Mouse (Mus musculus) heart, embryonic 16.5 days (tissue): ENCODE results near the gene Il10ra. TPM values are rescaled to one million over a fixed set of nuclear protein-coding genes. Genes with fewer than 3 reads are reported as not detected.

Experiments
- microRNA-seq: library from miRNA; unstranded; fragments of <30 nt; microRNA quantifications from one replicate; pipeline ENCODE4, GENCODE M21; 2017
- polyA plus RNA-seq: library from polyadenylated mRNA; unstranded; fragments of >200 nt; fragmentation: Nextera tagmentation; extraction: Ambion mirVana; gene quantifications from 2 replicates; pipeline ENCODE4 v1.2.1, GENCODE M21; 2015

Il10ra gene
- polyA plus RNA-seq, 1 experiment from 2014 or later, result 1.7 TPM

Small RNA genes lying within 50 kb of the gene (microRNA-seq; reads per million reads assigned to microRNA genes)
- gene Mir7086, result not detected

Other genes starting within 250 kb of the Il10ra start
- gene Mpzl2, start 229.3 kb downstream of the Il10ra start, polyA plus RNA-seq, result 4.2 and 6.1 TPM in 2 replicates
- 1.5 and 1.9 TPM in 2 replicates for gene Mpzl3, start 214.0 kb downstream of the Il10ra start, polyA plus RNA-seq
- gene Jaml, start 190.0 kb downstream of the Il10ra start, polyA plus RNA-seq, result 0.41 and 0.87 TPM in 2 replicates
- gene Scn2b, start 151.4 kb downstream of the Il10ra start, polyA plus RNA-seq, result 1.3 and 2.3 TPM in 2 replicates
- gene Scn4b, start 130.8 kb downstream of the Il10ra start, polyA plus RNA-seq, result 0.75 and 1.6 TPM in 2 replicates
- 0.13 TPM in 1 of 2 replicates, not detected in the other for gene BC049352, start 87.1 kb downstream of the Il10ra start, polyA plus RNA-seq
- 0.79 and 1.4 TPM in 2 replicates for gene Tmprss4, start 65.1 kb downstream of the Il10ra start, polyA plus RNA-seq
- gene Tmprss13, start 50.0 kb upstream of the Il10ra start, polyA plus RNA-seq, result 0.16 and 0.20 TPM in 2 replicates
- 34.9 and 37.2 TPM in 2 replicates for gene Fxyd6, start 101.0 kb upstream of the Il10ra start, polyA plus RNA-seq
- 1.8 and 2.5 TPM in 2 replicates for gene Fxyd2, start 130.5 kb upstream of the Il10ra start, polyA plus RNA-seq
- gene Dscaml1, start 157.5 kb upstream of the Il10ra start, polyA plus RNA-seq, result 0.35 and 0.54 TPM in 2 replicates